Mouse (Mus musculus) frontal cortex, adult (tissue): ENCODE results near the gene Sh3bp5.
A peak's percentile ranks its signal among the peaks of the same experiment; 100 is the strongest.

Experiments used
- ATAC-seq: cut with Nextera tagmentation; 2 replicates; pipeline ENCODE4 v1.9.2; 2017; ENCODE audit warnings: mild to moderate bottlenecking, moderate library complexity, mixed read lengths; ENCODE audit not compliant: low TSS enrichment

The Sh3bp5 gene

DNA sequence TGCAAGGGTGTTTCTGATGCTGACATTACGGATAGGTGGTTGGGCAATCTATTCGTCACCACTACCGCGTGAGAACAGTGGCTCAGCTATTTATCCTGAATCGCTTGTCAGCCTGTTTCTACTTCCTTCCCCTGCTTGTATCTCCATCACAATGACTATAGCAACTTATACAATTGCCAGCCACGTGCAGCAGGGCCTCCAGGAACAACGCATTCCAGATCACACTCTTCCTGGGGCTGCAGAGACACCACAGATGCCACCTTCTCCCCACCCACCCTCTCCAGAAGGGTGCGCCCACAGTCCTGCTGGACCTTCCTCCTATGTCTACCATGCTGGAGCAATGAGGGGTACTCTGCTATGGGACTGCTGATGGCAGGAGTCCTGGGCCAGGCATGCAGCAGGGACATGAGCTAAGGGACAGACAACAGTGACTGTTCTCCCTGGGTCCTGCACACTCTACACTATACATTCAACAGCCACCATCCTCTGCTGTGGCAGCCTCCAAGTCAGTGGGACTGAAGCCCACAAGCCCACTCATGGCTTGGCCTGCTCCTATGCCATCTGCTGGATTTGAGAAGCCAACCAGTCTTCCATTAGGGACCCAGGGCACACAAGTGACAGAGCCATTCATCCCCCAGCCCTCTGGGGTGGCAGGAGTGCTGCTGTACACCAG lies 42.9 kb downstream of the Sh3bp5 start:
- peak; percentile 62 for ATAC-seq

DNA sequence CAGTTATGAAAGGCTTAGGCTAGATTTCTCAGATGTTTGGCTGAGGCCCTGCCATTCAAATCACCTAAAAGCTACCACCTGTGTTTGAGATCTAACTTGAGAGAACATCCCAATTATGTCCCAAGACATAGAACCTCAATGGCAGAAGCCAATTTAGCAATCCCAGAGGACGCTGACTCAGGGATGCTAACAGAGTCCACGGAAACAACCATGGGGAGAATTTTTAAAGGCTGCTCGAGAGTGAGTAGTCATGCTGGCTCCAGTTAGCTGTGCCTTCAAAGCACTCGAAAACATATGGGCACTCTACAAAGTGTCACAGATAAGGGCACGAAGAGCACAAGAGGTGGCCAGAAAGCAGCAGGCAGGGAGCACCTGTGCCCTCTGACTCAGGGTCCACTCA lies 43.6 kb downstream of the Sh3bp5 start:
- no peak; the same call in 1 of the 2 replicates for ATAC-seq

DNA sequence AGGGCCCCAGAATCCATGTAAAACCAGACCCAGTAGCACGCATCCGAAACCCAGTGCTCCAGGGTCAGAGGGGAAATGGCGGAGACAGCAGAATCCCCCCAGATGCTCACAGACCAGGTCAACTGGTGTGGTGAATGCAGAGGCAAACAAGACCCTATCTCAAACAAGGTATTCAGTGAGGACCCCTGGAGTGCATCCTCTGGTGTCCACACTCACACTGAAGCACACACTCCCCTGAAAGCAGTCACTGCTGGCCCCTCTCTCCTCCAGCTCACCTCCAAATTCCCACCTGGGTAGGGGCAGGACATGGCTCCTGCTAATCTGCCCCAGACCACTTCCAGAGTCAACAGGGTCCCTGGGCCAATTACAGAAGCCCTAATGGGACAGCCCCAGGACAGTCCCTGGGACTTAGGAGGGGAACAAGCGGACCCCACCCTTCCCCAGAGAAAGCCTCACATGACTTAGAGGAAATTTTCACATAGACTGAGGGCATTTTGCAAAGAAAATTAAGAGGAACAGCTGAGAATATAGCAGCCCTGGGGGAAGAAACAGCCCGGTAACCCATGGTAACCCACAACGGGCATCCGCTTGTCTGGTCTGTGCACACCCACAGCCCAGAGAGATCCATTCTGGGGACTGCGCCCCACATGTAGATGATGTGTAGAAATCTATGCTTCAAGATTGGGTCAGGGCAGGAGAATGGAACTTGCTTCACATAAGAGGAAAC lies 46.3 kb downstream of the Sh3bp5 start:
- no peak for ATAC-seq

DNA sequence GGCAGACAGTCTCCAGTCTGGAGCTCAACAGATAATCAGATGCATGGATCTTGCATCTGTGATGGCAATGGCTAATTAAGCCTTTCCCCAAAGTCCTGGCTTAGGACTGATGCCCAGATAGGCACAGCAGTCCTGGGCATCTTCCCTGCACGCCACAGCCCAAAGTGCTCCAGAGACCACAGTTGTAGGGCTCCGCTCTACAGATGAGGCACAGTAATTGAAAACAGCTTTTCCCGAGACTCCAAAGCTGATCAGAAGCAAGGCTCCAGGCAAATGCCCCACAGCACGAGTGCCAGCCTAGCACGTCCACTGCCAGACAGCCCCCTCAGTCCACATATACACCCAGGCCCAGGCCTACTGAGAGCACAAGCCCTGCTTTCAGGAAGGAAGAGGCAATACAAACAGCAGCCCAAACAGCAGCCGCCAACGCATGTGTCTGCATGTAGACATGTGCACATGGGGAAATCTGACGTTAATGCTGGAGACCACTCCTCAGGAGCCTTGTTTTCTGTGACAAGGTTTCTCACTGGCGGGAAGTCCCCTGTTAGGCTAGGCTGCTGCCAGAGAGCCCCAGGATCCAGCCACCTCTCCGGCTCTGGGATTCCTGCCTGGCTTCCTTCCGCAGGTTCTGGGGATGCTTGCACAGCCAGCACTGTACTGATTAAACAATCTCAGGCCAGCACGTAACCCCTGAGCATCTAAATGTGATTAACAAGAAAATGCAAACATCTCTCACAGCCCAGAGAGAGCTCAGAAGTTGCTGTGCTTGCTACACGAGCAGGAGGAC lies 47.6 kb downstream of the Sh3bp5 start:
- ATAC-seq = no peak

DNA sequence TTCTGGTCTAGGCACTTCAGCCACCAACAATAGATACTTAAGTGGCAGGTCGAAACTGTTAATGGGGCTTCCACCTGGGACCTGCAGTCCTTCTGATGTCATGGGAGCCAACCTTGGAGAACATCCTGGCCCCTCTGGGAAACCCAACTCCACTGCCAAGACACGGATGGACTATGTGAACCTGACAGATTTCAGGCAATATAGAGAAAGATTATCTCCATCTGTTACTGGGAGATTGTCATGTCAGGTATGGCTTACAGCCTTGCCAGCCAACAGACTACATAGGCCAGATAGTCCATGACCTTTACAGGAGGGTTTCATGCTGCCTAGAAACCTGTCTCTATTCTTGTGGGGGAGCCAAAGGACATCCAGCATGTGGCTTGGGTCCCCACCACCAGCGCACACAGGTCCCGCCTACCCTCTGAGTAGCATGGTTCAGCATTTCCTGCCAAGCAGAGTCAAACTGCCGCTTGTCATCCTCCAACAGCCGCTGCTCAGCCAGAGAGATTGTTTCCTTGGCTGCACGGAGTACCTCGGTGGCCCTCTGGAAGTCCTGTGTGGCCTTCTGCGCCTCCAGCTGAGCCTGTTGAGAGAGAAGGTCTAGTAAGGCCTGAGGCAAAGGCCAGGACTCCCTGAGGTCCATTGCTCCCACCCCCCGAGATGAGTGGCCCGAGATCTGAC lies 48.4 kb downstream of the Sh3bp5 start:
- no peak for ATAC-seq

DNA sequence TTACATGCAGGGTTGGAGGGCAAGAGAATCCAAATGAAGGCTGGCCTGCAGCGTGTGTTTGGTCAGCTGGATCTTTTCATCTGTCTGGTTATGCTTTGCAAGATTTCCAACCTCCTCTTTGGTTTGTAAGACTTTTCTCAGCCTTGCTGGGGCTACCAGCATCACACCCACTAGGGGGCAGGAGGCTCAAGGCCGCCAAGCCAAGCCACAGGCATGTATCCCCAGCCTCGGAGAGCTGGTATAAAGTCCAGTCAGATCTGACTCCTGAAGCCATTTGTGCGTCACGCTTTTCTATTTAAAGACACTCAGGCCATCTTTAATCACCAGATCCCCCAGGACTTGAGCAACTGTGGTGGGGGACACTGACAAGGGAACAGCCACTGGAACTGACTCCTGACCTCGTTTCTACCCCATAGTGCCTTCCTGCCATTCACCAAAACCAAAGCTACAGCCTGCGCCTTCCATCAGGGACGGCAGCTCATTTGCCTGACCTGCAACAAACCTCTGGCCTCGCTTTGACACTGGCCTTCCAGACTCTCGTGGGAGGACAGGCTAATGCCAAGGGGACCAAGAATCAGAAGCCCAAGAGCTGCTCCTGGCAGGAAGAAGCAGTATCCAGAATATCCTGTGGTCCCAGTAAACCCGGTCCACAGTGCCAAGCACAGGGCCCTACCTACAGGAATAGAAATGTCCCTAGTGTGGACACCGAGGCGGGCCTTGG lies 49.7 kb downstream of the Sh3bp5 start:
- no peak for ATAC-seq

DNA sequence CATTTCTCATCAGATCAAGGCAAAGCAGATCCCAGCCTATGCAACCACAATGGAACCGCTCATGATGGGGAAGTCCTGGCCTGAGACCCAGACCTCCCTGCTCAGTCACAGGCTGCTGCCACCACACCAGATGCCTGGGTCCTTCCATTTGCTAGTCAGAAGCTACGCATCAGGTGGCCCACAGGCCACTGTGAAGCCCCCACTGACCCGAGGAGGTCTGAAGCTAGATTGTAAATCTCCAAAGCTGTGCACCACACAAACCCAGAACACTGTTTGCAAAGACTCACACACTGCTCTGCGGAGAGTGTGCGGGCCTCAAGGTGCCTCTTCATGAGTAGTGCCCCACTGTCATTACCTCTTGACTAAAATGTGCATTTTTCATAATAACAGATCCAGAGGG lies 50.5 kb downstream of the Sh3bp5 start:
- no peak for ATAC-seq

DNA sequence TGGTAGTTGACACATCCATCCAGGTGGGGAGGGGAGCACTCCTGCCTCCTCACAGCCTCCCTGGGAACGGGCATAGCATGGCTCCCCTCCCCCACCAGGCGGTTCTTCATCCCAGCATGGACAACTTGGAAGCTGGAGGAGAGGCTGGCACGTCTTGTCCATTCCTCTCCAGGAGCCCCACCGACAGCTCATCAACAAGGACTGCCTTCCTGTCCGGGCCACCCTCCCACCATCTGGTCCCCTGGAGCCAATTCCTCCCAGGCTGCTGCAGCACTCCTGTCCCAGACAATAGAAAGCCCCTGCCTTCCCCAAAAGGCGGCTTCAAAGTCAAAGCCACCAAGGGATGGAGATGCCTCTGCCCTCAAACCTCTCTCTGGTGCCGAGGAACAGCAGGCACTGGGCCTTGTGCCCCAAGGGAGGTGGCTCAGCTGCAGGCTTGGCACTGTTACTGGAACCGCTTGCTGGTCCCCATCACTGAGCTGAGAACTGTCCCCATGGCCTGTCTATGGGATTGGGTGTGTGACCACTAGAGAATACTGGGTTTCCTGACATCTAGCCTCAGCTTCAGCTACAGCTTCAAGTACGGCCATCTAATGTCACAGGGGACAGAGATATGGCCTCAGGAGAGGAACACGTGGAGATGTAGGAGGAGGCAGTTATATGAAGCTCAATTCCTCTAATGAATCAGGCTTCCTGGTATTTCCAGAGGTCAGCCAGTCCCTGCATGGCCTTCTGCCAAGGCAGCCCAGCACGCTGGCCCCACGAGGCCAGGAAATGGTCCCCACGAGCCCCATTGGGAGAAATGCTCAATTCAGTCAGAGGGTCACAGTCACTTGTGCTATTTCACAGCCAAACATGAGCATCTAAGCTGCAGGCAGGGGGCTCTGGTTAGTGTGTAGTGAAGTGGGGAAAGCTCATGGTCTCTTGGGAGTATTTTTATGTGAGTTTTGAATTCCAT lies 51.2 kb downstream of the Sh3bp5 start:
- ATAC-seq = no peak

DNA sequence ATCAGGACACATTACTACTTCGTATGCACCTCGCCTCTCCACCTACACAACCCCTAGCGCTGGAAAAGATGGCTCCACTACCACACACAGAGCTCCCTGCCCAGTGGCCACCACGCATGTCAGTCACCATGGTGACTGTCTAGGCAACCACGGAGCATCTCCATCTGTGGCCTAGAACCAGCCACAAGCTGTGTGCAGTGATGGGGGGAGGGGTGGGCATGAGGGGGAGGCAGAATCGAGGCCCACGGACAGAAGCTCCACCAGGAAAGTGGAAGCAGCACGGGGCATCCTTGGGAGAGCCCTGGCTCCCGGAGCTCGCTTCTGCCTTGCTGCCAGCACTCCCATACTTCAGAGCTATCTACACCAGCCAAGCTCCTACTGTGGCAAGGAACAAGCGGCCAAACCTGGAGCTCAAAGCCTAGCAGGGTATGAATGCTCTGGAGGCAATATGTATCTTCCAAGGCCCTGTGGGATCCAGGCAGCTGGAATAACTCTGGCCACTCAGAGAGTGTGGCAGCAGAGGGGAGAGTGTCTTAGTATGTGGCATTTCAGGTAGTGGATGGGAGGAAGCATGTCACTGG lies 52.3 kb downstream of the Sh3bp5 start:
- peak; percentile 82 for ATAC-seq

DNA sequence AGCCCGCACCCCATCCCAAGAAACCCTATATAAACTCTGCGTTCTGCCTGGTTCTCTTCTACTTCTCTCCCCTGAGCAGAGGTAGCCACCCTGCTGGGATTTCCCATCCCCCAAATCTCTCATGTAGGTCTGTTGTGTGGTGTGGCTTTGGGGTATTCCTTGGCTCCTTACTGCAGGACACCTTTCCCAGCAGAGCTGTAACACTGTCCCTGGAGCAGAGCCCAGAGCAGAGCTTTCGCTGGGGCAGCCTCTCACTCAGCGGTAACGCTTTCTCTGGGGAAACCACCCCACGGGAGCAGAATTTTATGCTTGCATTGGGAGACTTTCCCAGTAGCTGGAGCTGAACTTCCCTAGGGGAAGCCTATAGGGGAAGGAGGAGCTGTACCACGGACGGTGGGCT lies 53.6 kb downstream of the Sh3bp5 start:
- no peak for ATAC-seq

DNA sequence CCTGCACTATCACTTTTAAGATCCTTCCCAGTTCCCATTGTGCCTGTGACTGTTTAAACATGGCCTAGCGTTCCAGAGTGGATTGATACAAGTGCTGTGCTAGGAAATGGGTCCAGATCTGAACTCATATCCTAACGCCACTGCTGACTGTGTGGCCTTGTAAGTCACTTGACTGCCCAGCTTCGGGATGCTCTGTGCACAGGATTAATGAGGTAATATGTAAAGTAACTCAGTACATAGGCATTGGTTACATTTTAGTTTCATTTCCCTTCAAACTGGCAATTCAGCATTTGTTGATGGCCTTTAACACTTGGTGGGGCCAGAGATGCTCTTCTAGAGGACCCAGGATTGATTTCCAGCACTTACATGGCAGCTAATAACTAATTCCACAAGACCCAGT lies 59.5 kb downstream of the Sh3bp5 start:
- no peak for ATAC-seq

DNA sequence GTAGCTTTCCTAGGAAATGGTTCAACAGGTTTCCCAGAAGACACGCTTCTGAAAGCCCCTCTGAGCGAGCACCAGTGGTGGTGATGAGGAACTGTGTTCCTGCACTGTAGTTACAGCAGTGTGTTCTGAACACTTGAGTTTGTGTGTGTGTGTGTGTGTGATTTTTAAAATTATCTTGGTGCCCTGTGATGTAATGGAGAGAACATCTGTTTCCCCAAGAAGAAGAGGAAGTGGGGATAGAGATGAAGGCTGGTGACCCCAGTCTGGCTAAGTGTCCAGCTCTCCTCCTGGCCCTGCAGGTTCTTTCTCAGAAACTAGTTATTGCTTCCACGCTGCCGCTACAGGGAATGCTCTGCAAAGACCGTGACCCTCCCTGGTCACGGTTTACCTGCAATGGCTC lies 61.5 kb downstream of the Sh3bp5 start:
- ATAC-seq = no peak

DNA sequence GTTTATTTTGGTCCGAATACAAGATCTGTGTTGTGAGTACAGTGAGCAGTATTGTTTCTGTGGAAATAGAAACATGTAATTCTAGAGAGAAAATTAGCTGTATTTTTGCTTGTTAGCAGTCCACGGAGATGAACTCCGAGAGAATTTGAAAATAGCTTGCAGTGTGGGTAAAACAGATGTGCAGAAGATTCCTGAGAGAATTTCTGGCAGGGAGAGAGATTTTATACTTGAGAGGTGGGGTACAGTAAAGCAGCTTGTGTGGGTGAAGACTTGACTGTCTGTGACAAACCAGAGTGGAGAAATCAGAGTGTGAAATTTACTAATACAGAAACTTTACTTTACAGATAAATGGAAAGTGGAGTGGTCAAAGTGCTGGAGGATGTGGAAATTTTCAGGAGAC lies 66.5 kb downstream of the Sh3bp5 start:
- peak; percentile 60 for ATAC-seq

DNA sequence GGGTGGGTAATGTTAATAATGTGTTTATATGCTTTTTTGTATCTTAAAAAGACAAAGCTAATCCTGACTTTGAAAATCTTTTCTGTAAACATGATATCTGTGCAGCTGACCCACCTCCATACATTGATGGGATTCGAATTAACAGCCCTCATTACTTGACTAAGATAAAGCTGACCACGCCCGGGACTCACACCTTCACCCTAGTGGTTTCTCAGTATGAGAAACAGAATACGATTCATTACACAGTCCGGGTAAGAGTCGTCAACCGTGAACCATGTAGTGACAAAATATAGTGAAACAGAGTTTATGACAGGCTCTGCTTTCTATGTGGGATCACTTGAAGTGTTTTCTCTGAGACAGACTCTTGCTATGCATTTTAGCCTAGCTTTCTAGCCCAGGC lies 67.9 kb downstream of the Sh3bp5 start:
- ATAC-seq = no peak

DNA sequence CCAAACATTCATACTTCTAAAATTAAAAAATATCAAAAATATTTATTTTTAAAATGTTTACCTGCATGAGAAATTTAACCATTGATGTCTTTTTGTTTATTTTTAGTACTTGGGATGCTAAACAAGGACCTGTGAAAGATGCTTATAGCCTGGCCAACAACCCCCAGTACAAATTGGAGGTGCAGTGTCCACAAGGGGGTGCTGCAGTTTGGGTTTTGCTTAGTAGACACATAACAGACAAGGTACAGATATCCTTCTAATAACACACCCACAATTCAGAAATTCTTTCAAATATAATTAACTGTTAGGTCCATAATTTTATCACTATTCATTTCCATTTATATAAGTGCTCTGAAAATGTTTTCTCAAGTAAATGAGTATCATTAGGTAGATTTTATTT lies 70.5 kb downstream of the Sh3bp5 start:
- ATAC-seq = peak; percentile 62; the same call in 1 of the 2 replicates

DNA sequence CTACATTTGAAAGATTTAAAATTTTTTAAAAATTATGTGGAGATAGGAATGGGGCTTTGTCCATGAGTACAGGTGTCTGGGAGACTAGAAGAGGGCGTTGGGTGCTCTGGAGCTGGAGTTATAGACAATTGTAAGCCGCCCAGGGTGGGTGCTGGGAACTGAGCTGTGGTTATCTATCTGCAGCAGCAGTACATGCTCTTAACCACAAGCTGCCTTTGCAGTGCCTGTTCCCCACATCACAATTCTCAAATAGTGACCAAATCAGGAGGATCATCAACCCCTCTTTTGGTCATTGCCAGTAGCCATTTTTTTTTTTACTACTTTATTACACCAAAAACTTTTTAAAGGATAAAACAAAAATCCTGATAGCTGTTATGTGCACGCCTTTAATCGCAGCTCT lies 71.3 kb downstream of the Sh3bp5 start:
- no peak for ATAC-seq

DNA sequence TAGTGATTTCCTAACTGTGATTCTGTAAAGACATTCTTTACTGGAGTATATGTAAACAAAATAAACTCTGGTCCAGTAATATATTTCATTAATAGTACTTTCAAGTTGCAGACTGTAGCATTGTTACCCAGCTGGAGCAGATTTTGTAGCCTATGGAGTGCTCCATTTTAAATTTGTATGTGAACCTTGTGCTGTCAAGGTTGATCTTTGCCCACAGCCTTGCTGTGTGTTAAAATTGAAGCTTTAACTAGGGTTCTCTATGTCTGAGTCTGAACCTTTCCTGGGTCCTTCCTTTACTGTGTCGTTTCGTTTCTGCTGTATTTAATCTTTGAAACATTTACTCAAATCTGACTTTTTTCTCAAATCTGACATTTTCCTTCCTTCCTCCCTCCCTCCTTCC lies 73.6 kb downstream of the Sh3bp5 start:
- ATAC-seq = no peak

DNA sequence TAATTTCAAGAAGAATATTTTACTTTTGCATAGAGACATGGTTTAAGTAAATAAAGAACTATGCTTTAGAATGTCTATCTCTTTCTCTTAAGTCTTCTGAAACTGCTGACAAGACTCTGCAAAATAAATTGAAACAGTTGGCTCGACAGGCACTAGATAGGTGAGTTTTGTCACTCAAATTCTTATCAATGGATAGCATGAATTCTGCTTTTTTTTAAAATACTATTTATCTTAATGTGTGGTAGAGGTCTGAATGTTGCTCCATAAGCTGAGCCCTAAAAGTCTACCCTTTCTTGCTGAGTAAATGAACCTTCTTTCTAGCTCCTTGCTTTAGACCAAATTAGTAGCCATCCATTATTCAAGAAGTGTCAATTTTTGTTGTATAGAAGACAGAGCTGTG lies 90.5 kb downstream of the Sh3bp5 start:
- ATAC-seq = no peak

DNA sequence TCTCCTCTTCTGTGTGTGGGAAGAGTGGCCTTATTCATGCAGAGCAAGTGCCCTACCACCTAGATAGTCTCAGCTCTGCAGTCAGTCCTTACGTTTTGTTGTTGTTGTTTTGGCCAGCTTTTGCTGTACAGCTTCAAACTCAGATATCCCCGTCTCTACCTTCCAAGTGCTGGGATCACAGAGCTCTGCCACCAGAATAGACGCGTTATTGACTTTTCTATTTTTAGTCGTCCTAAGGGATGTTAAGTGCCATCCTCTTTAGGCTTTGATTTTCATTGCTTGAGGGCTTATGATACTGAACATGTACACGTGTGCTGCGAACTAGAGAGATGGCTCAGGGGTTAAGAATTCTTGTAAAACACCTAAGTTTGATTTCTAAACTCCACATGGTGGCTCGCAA lies 92.6 kb downstream of the Sh3bp5 start:
- ATAC-seq = no peak

DNA sequence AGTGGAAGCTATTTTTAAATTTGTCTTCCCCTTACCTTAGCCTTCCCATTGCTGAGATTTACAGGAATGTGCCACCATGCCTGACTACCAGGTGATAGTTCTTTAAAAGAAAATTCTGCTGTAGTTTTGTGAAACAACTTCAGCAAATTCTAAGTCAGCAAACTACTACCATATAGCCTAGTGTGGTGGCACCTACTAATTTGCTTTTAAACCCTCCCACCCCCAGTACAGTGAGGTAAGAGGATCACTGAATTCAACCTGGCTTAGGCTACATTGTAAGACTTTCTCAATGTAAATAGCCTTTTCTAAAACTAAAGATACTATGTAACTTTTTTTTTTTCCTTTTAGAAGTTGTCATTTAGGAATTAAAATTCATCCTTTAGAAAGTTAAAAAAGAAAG lies 97.9 kb downstream of the Sh3bp5 start:
- ATAC-seq = no peak
